Mouse (Mus musculus) CH12.LX (cell line): ENCODE measurements at regions not wholly inside any gene's neighbourhood (a gene's known extent, or its start where the extent isn't known, plus 50 kb on each side); places are given as distances from the start of the nearest gene placed in this dataset.
A peak's percentile ranks its signal among the peaks of the same experiment; 100 is the strongest.

Experiments used
- DNase-seq: peaks from one replicate; pipeline ENCODE4 v3.0.0-alpha.2; 2013; ENCODE audit errors: extremely low read depth
- H3K27ac ChIP-seq: 2 replicates; pipeline ENCODE4 v1.5.1; 2012; ENCODE audit warnings: low read depth, mild to moderate bottlenecking, control low read depth, moderate library complexity; ENCODE audit not compliant: insufficient read depth
- H3K27me3 ChIP-seq: replicated peaks from 2 replicates; pipeline ENCODE3; 2012; ENCODE audit warnings: inconsistent platforms
- H3K36me3 ChIP-seq, 2 experiments: replicated peaks in 1 of 2; 2 replicates each; pipeline versions ENCODE3 to v1.6.1; 2012; ENCODE audit warnings: inconsistent platforms in 1 of 2, low read length in 1 of 2, mild to moderate bottlenecking in 1 of 2, mixed read lengths in 1 of 2, moderate library complexity in 1 of 2; ENCODE audit not compliant: control insufficient read depth in 1 of 2, insufficient read depth in 1 of 2
- H3K4me1 ChIP-seq, 2 experiments: 2 replicates each; pipeline ENCODE4 v1.6.1; 2012; ENCODE audit warnings: inconsistent platforms in 1 of 2, moderate library complexity in 1 of 2; ENCODE audit not compliant: insufficient read depth in 2 of 2, control insufficient read depth in 1 of 2
- H3K4me2 ChIP-seq: 2 replicates; pipeline ENCODE4 v1.6.1; 2012; ENCODE audit warnings: low read depth, mild to moderate bottlenecking, control low read depth; ENCODE audit not compliant: poor library complexity, insufficient read depth, severe bottlenecking
- H3K4me3 ChIP-seq, 3 experiments: fragments of 150-350 bp in 1 of 3; sonication (generic) in 1 of 3; replicated peaks in 1 of 3; 2 replicates each; pipeline versions ENCODE3 to v1.5.1; 2011 to 2012; ENCODE audit warnings: low read depth in 2 of 3, low read length in 2 of 3, mild to moderate bottlenecking in 2 of 3, moderate library complexity in 2 of 3, control low read depth in 1 of 3, improper control_type of control experiment in 1 of 3, inconsistent platforms in 1 of 3, mixed read lengths in 1 of 3; ENCODE audit not compliant: poor library complexity in 1 of 3
- H3K79me2 ChIP-seq: replicated peaks from 2 replicates; pipeline ENCODE4 v1.6.1; 2012; ENCODE audit warnings: mild to moderate bottlenecking, moderate library complexity; ENCODE audit not compliant: control insufficient read depth, poor library complexity, insufficient read depth, severe bottlenecking; ENCODE audit errors: extremely low read depth
- H3K9ac ChIP-seq: 2 replicates; pipeline ENCODE4 v1.6.1; 2012; ENCODE audit warnings: low read depth, mild to moderate bottlenecking, control low read depth, moderate library complexity; ENCODE audit not compliant: insufficient read depth
- H3K9me3 ChIP-seq: replicated peaks from 2 replicates; pipeline ENCODE3; 2012; ENCODE audit warnings: low read length, inconsistent platforms, mixed read lengths
- BHLHE40 ChIP-seq: IDR thresholded peaks from 2 replicates; pipeline ENCODE4 v1.6.1; 2011; ENCODE audit warnings: mild to moderate bottlenecking, low read depth, low read length, improper control_type of control experiment
- CHD1 ChIP-seq: IDR thresholded peaks from 2 replicates; pipeline ENCODE4 v1.6.1; 2012; ENCODE audit warnings: low read depth, low read length, improper control_type of control experiment, inconsistent platforms
- CTCF ChIP-seq, 2 experiments: IDR thresholded peaks in 1 of 2; conservative IDR thresholded peaks in 1 of 2; 2 replicates each; pipeline ENCODE4 v1.5.1; 2011 to 2012; ENCODE audit warnings: low read depth in 2 of 2, low read length in 2 of 2, improper control_type of control experiment in 1 of 2, inconsistent platforms in 1 of 2, mild to moderate bottlenecking in 1 of 2, moderate library complexity in 1 of 2
- ELF1 ChIP-seq: IDR thresholded peaks from 2 replicates; pipeline ENCODE4 v1.6.1; 2014; ENCODE audit warnings: low read depth, mild to moderate bottlenecking, inconsistent platforms, low read length, improper control_type of control experiment
- HCFC1 ChIP-seq: IDR thresholded peaks from 2 replicates; pipeline ENCODE4 v1.6.1; 2012; ENCODE audit warnings: low read depth, mild to moderate bottlenecking, inconsistent platforms, low read length, improper control_type of control experiment
- JUN ChIP-seq: IDR thresholded peaks from 2 replicates; pipeline ENCODE4 v1.6.1; 2011; ENCODE audit warnings: low read depth, mild to moderate bottlenecking, low read length, improper control_type of control experiment, moderate library complexity; ENCODE audit not compliant: insufficient read depth
- JUND ChIP-seq: conservative IDR thresholded peaks from 2 replicates; pipeline ENCODE4 v1.6.1; 2011; ENCODE audit warnings: low read depth, low read length, improper control_type of control experiment
- KAT2A ChIP-seq: IDR thresholded peaks from 2 replicates; pipeline ENCODE4 v1.6.1; 2012; ENCODE audit warnings: low read length, improper control_type of control experiment, inconsistent platforms; ENCODE audit not compliant: insufficient replicate concordance
- MAFK ChIP-seq: IDR thresholded peaks from 2 replicates; pipeline ENCODE4 v1.6.1; 2011; ENCODE audit warnings: low read length, improper control_type of control experiment; ENCODE audit not compliant: insufficient replicate concordance
- MXI1 ChIP-seq: IDR thresholded peaks from 2 replicates; pipeline ENCODE4 v1.6.1; 2011; ENCODE audit warnings: mild to moderate bottlenecking, low read depth, low read length, improper control_type of control experiment
- MYC ChIP-seq: IDR thresholded peaks from 2 replicates; pipeline ENCODE4 v1.6.1; 2011; ENCODE audit warnings: low read depth, mild to moderate bottlenecking, improper control_type of control experiment, low read length
- NRF1 ChIP-seq: IDR thresholded peaks from 2 replicates; pipeline ENCODE4 v1.6.1; 2014; ENCODE audit warnings: low read depth, mild to moderate bottlenecking, inconsistent platforms, low read length, improper control_type of control experiment, moderate library complexity
- PAX5 ChIP-seq: IDR thresholded peaks from 2 replicates; pipeline ENCODE4 v1.6.1; 2012; ENCODE audit warnings: low read length, inconsistent platforms, mixed read lengths
- POLR2A ChIP-seq: IDR thresholded peaks from 2 replicates; pipeline ENCODE4 v1.6.1; 2011; ENCODE audit warnings: low read depth, mild to moderate bottlenecking, improper control_type of control experiment, low read length
- POLR2AphosphoS2 ChIP-seq: IDR thresholded peaks from 2 replicates; pipeline ENCODE4 v1.6.1; 2011; ENCODE audit warnings: low read depth, low read length, improper control_type of control experiment
- RAD21 ChIP-seq: IDR thresholded peaks from 2 replicates; pipeline ENCODE4 v1.6.1; 2011; ENCODE audit warnings: low read depth, mild to moderate bottlenecking, low read length, improper control_type of control experiment, moderate library complexity
- RCOR1 ChIP-seq: conservative IDR thresholded peaks from 2 replicates; pipeline ENCODE4 v1.6.1; 2012; ENCODE audit warnings: low read depth, mild to moderate bottlenecking, inconsistent platforms, low read length, improper control_type of control experiment
- SIN3A ChIP-seq: IDR thresholded peaks from 2 replicates; pipeline ENCODE4 v1.6.1; 2012; ENCODE audit warnings: low read length, improper control_type of control experiment, inconsistent platforms
- SMC3 ChIP-seq: IDR thresholded peaks from 2 replicates; pipeline ENCODE4 v1.6.1; 2011; ENCODE audit warnings: low read depth, low read length, improper control_type of control experiment
- TCF12 ChIP-seq: IDR thresholded peaks from 2 replicates; pipeline ENCODE4 v1.6.1; 2014; ENCODE audit warnings: low read depth, mild to moderate bottlenecking, inconsistent platforms, low read length, improper control_type of control experiment
- UBTF ChIP-seq: IDR thresholded peaks from 2 replicates; pipeline ENCODE4 v1.6.1; 2012; ENCODE audit warnings: low read depth, mild to moderate bottlenecking, inconsistent platforms, low read length, improper control_type of control experiment, moderate library complexity
- USF1 ChIP-seq: IDR thresholded peaks from 2 replicates; pipeline ENCODE4 v1.6.1; 2014; ENCODE audit warnings: low read depth, mild to moderate bottlenecking, inconsistent platforms, low read length, improper control_type of control experiment
- USF2 ChIP-seq: conservative IDR thresholded peaks from 2 replicates; pipeline ENCODE4 v1.6.1; 2011; ENCODE audit warnings: low read depth, low read length, improper control_type of control experiment
- ZC3H11A ChIP-seq: IDR thresholded peaks from 2 replicates; pipeline ENCODE4 v1.6.1; 2012; ENCODE audit warnings: low read depth, mild to moderate bottlenecking, inconsistent platforms, low read length, improper control_type of control experiment
- ZKSCAN1 ChIP-seq: IDR thresholded peaks from 2 replicates; pipeline ENCODE4 v1.6.1; 2012; ENCODE audit warnings: low read depth, inconsistent platforms, low read length, improper control_type of control experiment, borderline replicate concordance
- ZMIZ1 ChIP-seq: IDR thresholded peaks from 2 replicates; pipeline ENCODE4 v1.6.1; 2012; ENCODE audit warnings: low read depth, mild to moderate bottlenecking, inconsistent platforms, low read length, improper control_type of control experiment
- ZNF384 ChIP-seq: IDR thresholded peaks from 2 replicates; pipeline ENCODE4 v1.6.1; 2012; ENCODE audit warnings: low read depth, low read length, improper control_type of control experiment, inconsistent platforms
- dilution Hi-C: fragments of 300-500 bp; cut with MboI; formaldehyde crosslinking; loops from 2 replicates; pipeline ENCODE4 v1.14.3; 2020; ENCODE audit warnings: low sequenced_read_pairs; ENCODE audit not compliant: extremely low pct_unique_long_range_greater_than_20kb, extremely low pct_ligation_motif_present
- in situ Hi-C: fragments of 300-500 bp; cut with MboI; formaldehyde crosslinking; loops from 3 replicates; pipeline ENCODE4 v1.14.3; 2019; ENCODE audit warnings: low sequenced_read_pairs, low pct_ligation_motif_present, low pct_unique_long_range_greater_than_20kb, mixed read lengths

GRCm38 (mm10) chr2:17187822-17188221 is 543.4 kb downstream of the Nebl start:
- H3K9me3 ChIP-seq = no peaks in the 10 kb centered on the region
- in situ Hi-C loops = no loop called here
- H3K79me2 ChIP-seq = no peaks in the 10 kb centered on the region
- H3K9ac ChIP-seq = no peak overlapping the region
- no peaks in the 10 kb centered on the region for H3K27me3 ChIP-seq
- no peaks in the 10 kb centered on the region for H3K4me1 ChIP-seq
- no peak overlapping the region for H3K27ac ChIP-seq
- no peaks in the 10 kb centered on the region for H3K36me3 ChIP-seq
- DNase-seq = no peak
- H3K4me2 ChIP-seq = no peak overlapping the region
- H3K4me3 ChIP-seq = no peak overlapping the region
- dilution Hi-C loops = no loop called here
- TF ChIP-seq RAD21 = peak; percentile 32
- TF ChIP-seq KAT2A = no peak
- TF ChIP-seq CTCF (conservative IDR thresholded peaks at IDR 0.05 in 1 of 2, IDR thresholded peaks at IDR 0.05 in 1 of 2; ENCODE audit: low read depth in 2 of 2, low read length in 2 of 2) = peak in 1 of 2 experiments; percentile 33; a peak in 2 of 4 replicates
- TF ChIP-seq USF2 = no peak

GRCm38 (mm10) chr2:17183696-17184095 is 547.6 kb downstream of the Nebl start:
- H3K27ac ChIP-seq = no peak overlapping the region
- H3K9me3 ChIP-seq = no peaks in the 10 kb centered on the region
- no peak overlapping the region for H3K9ac ChIP-seq
- H3K79me2 ChIP-seq = no peaks in the 10 kb centered on the region
- no peak for DNase-seq
- no peak overlapping the region for H3K4me3 ChIP-seq
- TF ChIP-seq BHLHE40 (no peak), UBTF (no peak), RCOR1 (no peak), CHD1 (no peak), NRF1 (no peak), ZNF384 (no peak), USF1 (no peak), ZKSCAN1 (no peak), POLR2A (no peak), ZC3H11A (no peak), MYC (no peak)
- no peak overlapping the region for H3K4me2 ChIP-seq
- no peaks in the 10 kb centered on the region for H3K36me3 ChIP-seq
- H3K27me3 ChIP-seq = no peaks in the 10 kb centered on the region
- in situ Hi-C loops = no loop called here
- no peaks in the 10 kb centered on the region for H3K4me1 ChIP-seq
- dilution Hi-C loops = no loop called here

- H3K4me3 ChIP-seq = no peak overlapping the region
- in situ Hi-C loops = no loop called here
- H3K4me2 ChIP-seq = no peak overlapping the region
- no peaks in the 10 kb centered on the region for H3K4me1 ChIP-seq
- TF ChIP-seq JUND = no peak
- no peak for TF ChIP-seq SIN3A
- TF ChIP-seq BHLHE40 = no peak
- no peak for TF ChIP-seq POLR2AphosphoS2
- peak; percentile 42 for TF ChIP-seq SMC3
- TF ChIP-seq POLR2A = no peak
- no peak for TF ChIP-seq JUN
- no peak for TF ChIP-seq ELF1
- TF ChIP-seq MAFK = no peak
- no peak for TF ChIP-seq CHD1
- peak in 1 of 2 experiments; percentile 52; a peak in 2 of 4 replicates for TF ChIP-seq CTCF (conservative IDR thresholded peaks at IDR 0.05 in 1 of 2, IDR thresholded peaks at IDR 0.05 in 1 of 2; ENCODE audit: low read depth in 2 of 2, low read length in 2 of 2)
- peak; percentile 25 for TF ChIP-seq RAD21
- no peak for TF ChIP-seq TCF12
- TF ChIP-seq USF2 = no peak
- no peak for TF ChIP-seq ZMIZ1
- no peak for TF ChIP-seq USF1
- no peak for TF ChIP-seq HCFC1
- TF ChIP-seq MXI1 = no peak
- no peak for TF ChIP-seq PAX5
- TF ChIP-seq NRF1 = no peak
- TF ChIP-seq, all 38 proteins: peak for 3
- Histone ChIP-seq H3K9me3 (no peaks in the 10 kb centered on the region), H3K79me2 (no peaks in the 10 kb centered on the region), H3K27ac (no peak overlapping the region), H3K27me3 (no peaks in the 10 kb centered on the region), H3K9ac (no peak overlapping the region), H3K36me3 (no peaks in the 10 kb centered on the region)
- DNase-seq = peak; percentile 3
- dilution Hi-C loops = no loop called here
Observed at GRCm38 (mm10) chr2:17181597-17181996, 549.7 kb downstream of the Nebl start.
